Mouse (Mus musculus): ENCODE measurements at regions not wholly inside any gene's neighbourhood (a gene's known extent, or its start where the extent isn't known, plus 50 kb on each side); places are given as distances from the start of the nearest gene placed in this dataset.

DNA sequence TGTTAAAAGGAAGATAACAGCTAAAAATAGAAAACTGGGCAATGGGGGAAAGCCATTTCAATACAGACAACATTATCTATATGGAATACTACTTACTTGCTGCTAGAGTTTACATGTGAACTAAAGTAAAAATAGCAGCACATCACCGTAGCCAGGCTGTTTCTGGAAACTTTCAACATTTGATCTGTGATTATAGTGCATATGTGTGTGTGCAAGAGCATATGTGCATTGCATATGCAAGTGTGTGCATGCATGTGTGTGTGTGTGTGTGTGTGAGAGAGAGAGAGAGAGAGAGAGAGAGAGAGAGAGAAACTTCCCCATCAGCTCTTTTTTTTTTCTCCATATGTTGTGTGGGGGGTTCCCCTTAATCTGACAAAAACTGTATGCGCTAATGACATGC is 317.7 kb downstream of the Gsdmc2 start:
- Histone ChIP-seq H3K36me3 (ENCODE audit: control insufficient read depth, insufficient read depth, low read length) (no peaks in the 10 kb centered on the region), H3K27ac (ENCODE audit: low read length) (no peak overlapping the region), H3K9ac (ENCODE audit: low read depth, low read length) (no peak overlapping the region), H3K4me3 (ENCODE audit: low read depth, low read length) (no peak overlapping the region), H3K27me3 (ENCODE audit: control insufficient read depth, insufficient read depth, low read depth, low read length) (no peaks in the 10 kb centered on the region), H3K9me3 (replicated peaks; ENCODE audit: control insufficient read depth, low read length, poor library complexity, severe bottlenecking) (no peaks in the 10 kb centered on the region), H3K4me2 (ENCODE audit: low read length) (no peak overlapping the region), H3K4me1 (ENCODE audit: control insufficient read depth, insufficient read depth, low read length) (peaks cover 3% of the 10 kb centered on the region)
- WGBS = 90% methylated on average over 2 of the region's 2 CpGs
- ATAC-seq = no peak

DNA sequence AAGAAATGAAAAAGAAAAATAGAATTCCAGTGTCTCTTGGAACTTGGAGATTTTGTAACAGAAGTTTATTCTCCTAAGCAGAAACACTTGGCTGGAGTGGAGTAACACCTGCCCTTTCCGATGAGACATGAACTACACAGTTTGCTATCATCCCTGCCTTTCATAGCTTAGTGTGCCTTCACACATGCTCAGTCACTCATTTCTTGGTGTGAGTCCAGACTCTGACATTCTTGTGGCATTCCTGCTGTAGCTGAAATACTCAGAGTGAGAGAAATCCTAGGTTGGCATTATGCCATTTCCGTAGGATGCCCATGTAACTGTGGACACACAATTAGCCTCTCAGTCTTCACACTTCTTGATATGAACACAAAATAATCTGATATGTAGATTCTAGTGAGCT is 318.2 kb downstream of the Gsdmc2 start:
- no peaks in the 10 kb centered on the region for H3K36me3 ChIP-seq (ENCODE audit: control insufficient read depth, insufficient read depth, low read length)
- no peak overlapping the region for H3K27ac ChIP-seq (ENCODE audit: low read length)
- no peaks in the 10 kb centered on the region for H3K4me1 ChIP-seq (ENCODE audit: control insufficient read depth, insufficient read depth, low read length)
- no peak overlapping the region for H3K9ac ChIP-seq (ENCODE audit: low read depth, low read length)
- H3K9me3 ChIP-seq (replicated peaks; ENCODE audit: control insufficient read depth, low read length, poor library complexity, severe bottlenecking) = no peaks in the 10 kb centered on the region
- 87% methylated on average over 2 of the region's 2 CpGs for WGBS
- H3K4me2 ChIP-seq (ENCODE audit: low read length) = no peak overlapping the region
- no peak for ATAC-seq
- no peak overlapping the region for H3K4me3 ChIP-seq (ENCODE audit: low read depth, low read length)
- no peaks in the 10 kb centered on the region for H3K27me3 ChIP-seq (ENCODE audit: control insufficient read depth, insufficient read depth, low read depth, low read length)

DNA sequence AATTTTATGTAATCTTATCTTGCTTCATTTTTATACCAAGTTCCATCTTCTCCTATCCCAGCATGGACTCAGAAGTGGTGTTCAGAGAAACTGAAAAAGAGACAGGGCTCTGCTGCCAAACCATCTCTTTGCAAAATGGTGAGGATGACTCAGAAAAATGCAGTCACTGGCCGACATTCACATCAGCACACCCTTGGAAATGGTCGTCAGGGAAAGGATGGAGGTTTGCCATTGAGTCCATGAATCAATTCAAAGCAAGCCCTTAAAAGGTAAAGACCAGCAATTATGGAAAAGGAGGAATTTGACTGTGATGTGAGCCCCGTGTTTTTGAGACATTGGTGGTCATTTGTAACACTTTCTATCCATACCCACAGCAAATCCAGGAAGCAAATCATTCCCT is 327.7 kb downstream of the Gsdmc2 start:
- Histone ChIP-seq H3K4me3 (ENCODE audit: low read depth, low read length) (no peak overlapping the region), H3K27me3 (ENCODE audit: control insufficient read depth, insufficient read depth, low read depth, low read length) (no peaks in the 10 kb centered on the region), H3K36me3 (ENCODE audit: control insufficient read depth, insufficient read depth, low read length) (no peaks in the 10 kb centered on the region), H3K4me1 (ENCODE audit: control insufficient read depth, insufficient read depth, low read length) (no peaks in the 10 kb centered on the region), H3K27ac (ENCODE audit: low read length) (no peak overlapping the region), H3K9ac (ENCODE audit: low read depth, low read length) (no peak overlapping the region), H3K9me3 (replicated peaks; ENCODE audit: control insufficient read depth, low read length, poor library complexity, severe bottlenecking) (no peaks in the 10 kb centered on the region), H3K4me2 (ENCODE audit: low read length) (no peak overlapping the region)
- 80% methylated on average over 3 of the region's 3 CpGs for WGBS
- no peak for ATAC-seq

DNA sequence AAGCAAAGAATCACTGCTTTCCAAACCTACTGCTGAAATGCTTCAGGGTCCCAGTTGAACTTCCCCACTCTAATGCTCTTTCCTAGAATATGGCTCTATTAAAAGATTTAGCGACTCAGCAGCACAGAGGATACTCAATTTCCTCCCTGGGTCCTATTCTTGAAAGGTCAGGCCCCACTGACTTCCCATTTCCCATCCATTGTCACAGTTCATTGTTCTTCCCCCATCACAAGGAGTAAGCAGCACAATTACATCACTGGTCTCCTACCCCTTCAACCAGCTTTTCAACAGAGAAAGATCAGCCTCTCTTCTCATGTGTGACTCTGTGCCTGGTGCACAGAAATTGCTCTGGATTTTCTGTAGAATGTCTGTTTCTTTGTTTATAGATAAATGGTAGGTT is 344.5 kb downstream of the Gsdmc2 start:
- ATAC-seq = no peak
- Histone ChIP-seq H3K4me2 (ENCODE audit: low read length) (no peak overlapping the region), H3K36me3 (ENCODE audit: control insufficient read depth, insufficient read depth, low read length) (no peaks in the 10 kb centered on the region), H3K27ac (ENCODE audit: low read length) (no peak overlapping the region), H3K9ac (ENCODE audit: low read depth, low read length) (no peak overlapping the region), H3K27me3 (ENCODE audit: control insufficient read depth, insufficient read depth, low read depth, low read length) (no peaks in the 10 kb centered on the region), H3K4me1 (ENCODE audit: control insufficient read depth, insufficient read depth, low read length) (no peaks in the 10 kb centered on the region), H3K9me3 (replicated peaks; ENCODE audit: control insufficient read depth, low read length, poor library complexity, severe bottlenecking) (no peaks in the 10 kb centered on the region), H3K4me3 (ENCODE audit: low read depth, low read length) (no peak overlapping the region)
- 32% methylated on average over 1 of the region's 1 CpGs for WGBS

DNA sequence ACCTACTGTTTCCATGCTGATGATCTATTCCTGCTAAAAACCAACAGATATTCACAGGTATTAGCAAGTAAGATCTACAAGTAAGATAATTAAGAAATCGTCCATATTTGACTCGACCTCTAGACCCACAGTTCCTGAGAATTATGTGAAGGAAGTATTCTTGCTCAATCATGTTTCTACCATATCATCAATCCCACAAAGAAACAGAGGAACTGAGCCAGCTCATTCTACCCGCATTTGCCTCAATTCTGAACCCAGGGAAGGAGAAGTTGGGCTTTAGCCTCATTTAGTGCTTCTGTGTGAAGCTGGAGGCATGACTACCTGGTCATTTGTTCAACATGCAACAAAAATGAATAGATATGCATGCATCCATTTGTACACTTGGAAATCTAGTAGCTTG is 346.5 kb downstream of the Gsdmc2 start:
- no peak overlapping the region for H3K4me3 ChIP-seq (ENCODE audit: low read depth, low read length)
- H3K4me1 ChIP-seq (ENCODE audit: control insufficient read depth, insufficient read depth, low read length) = no peaks in the 10 kb centered on the region
- no peak overlapping the region for H3K9ac ChIP-seq (ENCODE audit: low read depth, low read length)
- no peaks in the 10 kb centered on the region for H3K36me3 ChIP-seq (ENCODE audit: control insufficient read depth, insufficient read depth, low read length)
- H3K27ac ChIP-seq (ENCODE audit: low read length) = no peak overlapping the region
- H3K9me3 ChIP-seq (replicated peaks; ENCODE audit: control insufficient read depth, low read length, poor library complexity, severe bottlenecking) = no peaks in the 10 kb centered on the region
- no peaks in the 10 kb centered on the region for H3K27me3 ChIP-seq (ENCODE audit: control insufficient read depth, insufficient read depth, low read depth, low read length)
- ATAC-seq = no peak
- WGBS = 89% methylated on average over 3 of the region's 3 CpGs
- no peak overlapping the region for H3K4me2 ChIP-seq (ENCODE audit: low read length)

DNA sequence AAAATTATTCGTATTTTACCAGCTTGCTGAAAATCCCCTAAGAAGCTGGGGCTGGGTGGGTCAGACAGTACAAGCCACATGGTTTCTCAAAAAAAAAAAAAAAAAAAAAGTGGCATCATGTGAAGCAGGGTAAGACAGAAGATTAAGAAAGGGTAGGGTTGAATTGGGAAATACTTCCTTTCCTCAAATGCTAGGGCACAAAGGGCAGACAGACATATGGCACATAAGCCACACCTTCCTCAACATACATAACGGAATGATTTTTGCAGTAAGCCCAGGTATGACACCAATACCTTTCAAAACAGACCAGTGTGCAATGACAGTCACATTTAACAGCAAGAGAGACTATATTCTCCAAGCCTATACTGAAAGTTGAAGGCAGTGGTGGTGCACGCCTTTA is 347.8 kb downstream of the Gsdmc2 start:
- WGBS = 97% methylated on average over 3 of the region's 3 CpGs

DNA sequence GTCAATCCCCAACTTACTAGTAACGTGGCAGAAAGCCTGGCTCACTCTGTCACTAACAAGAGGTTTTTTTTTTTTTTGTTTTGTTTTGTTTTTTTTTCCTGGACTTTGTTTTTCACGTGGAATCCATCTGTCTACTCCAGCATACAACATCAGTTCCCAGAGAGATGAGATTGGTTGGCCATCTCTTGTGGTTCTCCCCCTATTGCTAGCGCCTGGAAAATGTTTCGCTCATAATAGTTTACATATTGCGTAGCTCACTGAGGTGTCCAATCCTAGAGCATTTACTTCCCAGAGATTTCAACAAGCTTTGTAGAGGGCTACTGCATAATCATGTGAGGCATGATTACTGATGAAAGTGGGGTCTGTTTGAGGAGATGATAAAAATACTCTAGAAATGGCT is 360.1 kb downstream of the Gsdmc2 start:
- H3K4me2 ChIP-seq (ENCODE audit: low read length) = no peak overlapping the region
- no peak overlapping the region for H3K9ac ChIP-seq (ENCODE audit: low read depth, low read length)
- 73% methylated on average over 5 of the region's 5 CpGs for WGBS
- H3K4me3 ChIP-seq (ENCODE audit: low read depth, low read length) = no peak overlapping the region
- H3K9me3 ChIP-seq (replicated peaks; ENCODE audit: control insufficient read depth, low read length, poor library complexity, severe bottlenecking) = no peaks in the 10 kb centered on the region
- H3K27me3 ChIP-seq (ENCODE audit: control insufficient read depth, insufficient read depth, low read depth, low read length) = no peaks in the 10 kb centered on the region
- H3K27ac ChIP-seq (ENCODE audit: low read length) = no peak overlapping the region
- no peaks in the 10 kb centered on the region for H3K36me3 ChIP-seq (ENCODE audit: control insufficient read depth, insufficient read depth, low read length)
- H3K4me1 ChIP-seq (ENCODE audit: control insufficient read depth, insufficient read depth, low read length) = no peaks in the 10 kb centered on the region
- no peak for ATAC-seq

More for the DNA sequence above, 347.8 kb downstream of the Gsdmc2 start:
- no peak for ATAC-seq
- Histone ChIP-seq H3K27me3 (ENCODE audit: control insufficient read depth, insufficient read depth, low read depth, low read length) (no peaks in the 10 kb centered on the region), H3K9me3 (replicated peaks; ENCODE audit: control insufficient read depth, low read length, poor library complexity, severe bottlenecking) (no peaks in the 10 kb centered on the region), H3K4me3 (ENCODE audit: low read depth, low read length) (no peak overlapping the region), H3K4me1 (ENCODE audit: control insufficient read depth, insufficient read depth, low read length) (no peaks in the 10 kb centered on the region), H3K9ac (ENCODE audit: low read depth, low read length) (no peak overlapping the region), H3K4me2 (ENCODE audit: low read length) (no peak overlapping the region), H3K36me3 (ENCODE audit: control insufficient read depth, insufficient read depth, low read length) (no peaks in the 10 kb centered on the region), H3K27ac (ENCODE audit: low read length) (no peak overlapping the region)

DNA sequence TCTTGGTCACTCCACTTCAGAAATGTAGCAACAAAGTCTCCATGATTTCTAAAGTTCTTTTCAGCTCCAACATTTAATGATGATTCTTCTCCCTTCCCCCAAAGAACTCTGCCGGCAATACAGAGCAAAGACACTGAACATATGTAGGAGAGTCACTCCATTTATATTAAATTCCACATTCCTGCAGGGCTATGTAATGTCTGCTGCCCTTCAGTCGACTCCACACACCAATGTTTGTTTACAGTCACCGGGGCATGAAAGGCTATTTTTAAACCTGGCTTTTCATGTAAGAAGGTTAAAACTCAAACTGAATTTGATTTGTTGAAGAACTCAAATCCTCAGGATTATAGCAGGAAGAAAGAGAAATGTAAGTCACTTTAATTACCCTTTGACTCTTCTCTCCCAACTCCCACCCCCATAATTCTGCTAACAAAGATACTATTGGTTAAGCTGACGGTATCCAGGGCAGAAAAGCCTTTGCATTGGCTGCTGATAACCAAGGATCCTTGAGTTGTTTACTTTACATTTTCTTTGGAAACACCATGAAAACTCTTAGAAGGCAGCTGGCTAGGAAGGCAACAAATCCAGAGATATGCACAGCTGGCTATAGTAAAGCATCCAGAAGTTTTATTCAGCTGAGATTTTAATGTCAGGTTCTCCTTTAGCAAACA is 360.6 kb downstream of the Gsdmc2 start:
- Histone ChIP-seq H3K4me1 (ENCODE audit: control insufficient read depth, insufficient read depth, low read length) (no peaks in the 10 kb centered on the region), H3K27ac (ENCODE audit: low read length) (no peak overlapping the region), H3K27me3 (ENCODE audit: control insufficient read depth, insufficient read depth, low read depth, low read length) (no peaks in the 10 kb centered on the region), H3K9me3 (replicated peaks; ENCODE audit: control insufficient read depth, low read length, poor library complexity, severe bottlenecking) (no peaks in the 10 kb centered on the region), H3K4me2 (ENCODE audit: low read length) (no peak overlapping the region), H3K4me3 (ENCODE audit: low read depth, low read length) (no peak overlapping the region), H3K36me3 (ENCODE audit: control insufficient read depth, insufficient read depth, low read length) (no peaks in the 10 kb centered on the region), H3K9ac (ENCODE audit: low read depth, low read length) (no peak overlapping the region)
- ATAC-seq = no peak
- 48% methylated on average over 4 of the region's 4 CpGs for WGBS

DNA sequence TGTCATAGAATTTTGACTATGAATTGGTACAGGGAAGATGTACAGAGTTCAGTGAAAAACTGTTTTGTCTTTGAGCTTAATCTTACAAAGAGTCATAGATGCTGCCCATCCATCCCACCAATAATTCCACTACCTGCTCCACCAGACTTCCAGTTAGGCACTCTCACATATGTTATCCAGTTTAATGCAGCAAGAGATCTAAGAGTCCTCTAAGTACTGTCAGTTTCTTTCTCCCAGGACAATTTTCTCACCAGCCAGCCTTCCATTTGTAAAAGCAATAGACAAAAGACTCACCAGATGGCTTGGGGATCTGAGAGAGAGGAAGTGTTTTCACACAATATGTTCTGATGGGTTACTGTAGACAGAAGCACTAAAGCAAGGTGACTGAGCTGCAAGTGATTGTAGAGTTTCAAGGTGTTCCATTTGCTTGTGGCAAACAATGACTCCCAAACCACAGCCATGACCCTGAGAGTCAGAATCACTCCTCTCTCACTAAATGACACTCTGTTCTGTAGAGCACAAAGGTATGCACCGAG is 365.6 kb downstream of the Gsdmc2 start:
- ATAC-seq = no peak
- H3K4me1 ChIP-seq (ENCODE audit: control insufficient read depth, insufficient read depth, low read length) = no peaks in the 10 kb centered on the region
- no peaks in the 10 kb centered on the region for H3K9me3 ChIP-seq (replicated peaks; ENCODE audit: control insufficient read depth, low read length, poor library complexity, severe bottlenecking)
- H3K9ac ChIP-seq (ENCODE audit: low read depth, low read length) = no peak overlapping the region
- 47% methylated on average over 1 of the region's 1 CpGs for WGBS
- no peaks in the 10 kb centered on the region for H3K27me3 ChIP-seq (ENCODE audit: control insufficient read depth, insufficient read depth, low read depth, low read length)
- H3K27ac ChIP-seq (ENCODE audit: low read length) = no peak overlapping the region
- H3K36me3 ChIP-seq (ENCODE audit: control insufficient read depth, insufficient read depth, low read length) = no peaks in the 10 kb centered on the region
- no peak overlapping the region for H3K4me3 ChIP-seq (ENCODE audit: low read depth, low read length)
- no peak overlapping the region for H3K4me2 ChIP-seq (ENCODE audit: low read length)
